Mouse (Mus musculus) heart, embryonic 11.5 days (tissue): ENCODE measurements at regions not wholly inside any gene's neighbourhood (a gene's known extent, or its start where the extent isn't known, plus 50 kb on each side); places are given as distances from the start of the nearest gene placed in this dataset.

Experiments used
- ATAC-seq: fragments of 200-750 bp; cut with Nextera tagmentation; replicated peaks from 2 replicates; pipeline ENCODE4 v1.8.0; 2017; ENCODE audit warnings: moderate library complexity; ENCODE audit not compliant: insufficient number of reproducible peaks, low FRiP score, low TSS enrichment
- H3K27ac ChIP-seq: fragments of 300-500 bp; sonication (generic); 2 replicates; pipeline ENCODE4 v1.5.1; 2014; ENCODE audit warnings: mild to moderate bottlenecking, low read depth, low read length
- H3K27me3 ChIP-seq: fragments of 300-500 bp; sonication (generic); 2 replicates; pipeline ENCODE4 v1.6.1; 2014; ENCODE audit warnings: mild to moderate bottlenecking, low read length, mixed read lengths; ENCODE audit not compliant: control insufficient read depth, insufficient read depth
- H3K36me3 ChIP-seq: fragments of 300-500 bp; sonication (generic); 2 replicates; pipeline ENCODE4 v1.6.1; 2014; ENCODE audit warnings: mild to moderate bottlenecking, low read length, moderate library complexity, mixed read lengths; ENCODE audit not compliant: control insufficient read depth, insufficient read depth
- H3K4me1 ChIP-seq: fragments of 300-500 bp; sonication (generic); 2 replicates; pipeline ENCODE4 v1.6.1; 2014; ENCODE audit warnings: low read length; ENCODE audit not compliant: control insufficient read depth, insufficient read depth
- H3K4me2 ChIP-seq: fragments of 300-500 bp; sonication (generic); 2 replicates; pipeline ENCODE4 v1.6.1; 2014; ENCODE audit warnings: mild to moderate bottlenecking, moderate library complexity
- H3K4me3 ChIP-seq: fragments of 300-500 bp; sonication (generic); 2 replicates; pipeline ENCODE4 v1.5.1; 2014; ENCODE audit warnings: low read depth, low read length
- H3K9ac ChIP-seq: fragments of 300-500 bp; sonication (generic); 2 replicates; pipeline ENCODE4 v1.6.1; 2014; ENCODE audit warnings: mild to moderate bottlenecking, low read depth, low read length, moderate library complexity
- H3K9me3 ChIP-seq: fragments of 300-500 bp; sonication (generic); replicated peaks from 2 replicates; pipeline ENCODE4 v1.6.1; 2016; ENCODE audit warnings: low read length; ENCODE audit not compliant: control insufficient read depth
- WGBS: fragments of 180-500 bp; shearing (Covaris S2); extraction: QIAGEN DNeasy Blood & Tissue Kit; methylation state at CpG from one replicate; pipeline ENCODE4 v1.1.7; 2014; ENCODE audit not compliant: insufficient replicate concordance; 5-methylcytosine and 5-hydroxymethylcytosine counted together

- WGBS = 70% methylated on average over 4 of the region's 4 CpGs
- ATAC-seq = no peak
- H3K4me3 ChIP-seq = no peak overlapping the region
Observed at GRCm38 (mm10) chr4:56633528-56633927, 106.3 kb upstream of the Gm26657 start.

GRCm38 (mm10) chr4:56630251-56630650 is 109.6 kb upstream of the Gm26657 start:
- Histone ChIP-seq H3K4me3 (no peak overlapping the region), H3K27ac (no peak overlapping the region), H3K36me3 (no peaks in the 10 kb centered on the region), H3K4me1 (no peaks in the 10 kb centered on the region), H3K27me3 (no peaks in the 10 kb centered on the region), H3K9me3 (no peaks in the 10 kb centered on the region), H3K4me2 (no peak overlapping the region), H3K9ac (no peak overlapping the region)
- no peak for ATAC-seq
- 70% methylated on average over 6 of the region's 6 CpGs for WGBS

More at GRCm38 (mm10) chr4:56633528-56633927, 106.3 kb upstream of the Gm26657 start:
- Histone ChIP-seq H3K9ac (no peak overlapping the region), H3K36me3 (no peaks in the 10 kb centered on the region), H3K27me3 (no peaks in the 10 kb centered on the region), H3K9me3 (no peaks in the 10 kb centered on the region), H3K4me1 (no peaks in the 10 kb centered on the region), H3K4me2 (no peak overlapping the region), H3K27ac (no peak overlapping the region)

- Histone ChIP-seq H3K27me3 (no peaks in the 10 kb centered on the region), H3K4me3 (no peak overlapping the region), H3K9ac (no peak overlapping the region), H3K9me3 (no peaks in the 10 kb centered on the region), H3K27ac (no peak overlapping the region), H3K4me2 (no peak overlapping the region), H3K4me1 (no peaks in the 10 kb centered on the region), H3K36me3 (no peaks in the 10 kb centered on the region)
- 59% methylated on average over 7 of the region's 7 CpGs for WGBS
- no peak for ATAC-seq
Observed at GRCm38 (mm10) chr4:56627206-56627605, 112.7 kb upstream of the Gm26657 start.

GRCm38 (mm10) chr4:56621782-56622181 is 118.1 kb upstream of the Gm26657 start:
- H3K4me2 ChIP-seq = no peak overlapping the region
- no peaks in the 10 kb centered on the region; the same call in 1 of the 2 replicates for H3K4me1 ChIP-seq
- no peaks in the 10 kb centered on the region for H3K9me3 ChIP-seq
- ATAC-seq = no peak
- no peak overlapping the region for H3K9ac ChIP-seq
- no peak overlapping the region for H3K27ac ChIP-seq
- H3K27me3 ChIP-seq = no peaks in the 10 kb centered on the region
- no peaks in the 10 kb centered on the region for H3K36me3 ChIP-seq
- H3K4me3 ChIP-seq = no peak overlapping the region
- 77% methylated on average over 4 of the region's 4 CpGs for WGBS

- H3K36me3 ChIP-seq = no peaks in the 10 kb centered on the region
- no peak overlapping the region for H3K4me3 ChIP-seq
- no peaks in the 10 kb centered on the region for H3K27me3 ChIP-seq
- no peaks in the 10 kb centered on the region for H3K9me3 ChIP-seq
- 91% methylated on average over 1 of the region's 1 CpGs for WGBS
- no peak for ATAC-seq
- H3K27ac ChIP-seq = no peak overlapping the region
- no peak overlapping the region for H3K4me2 ChIP-seq
- no peak overlapping the region for H3K9ac ChIP-seq
- no peaks in the 10 kb centered on the region; the same call in 1 of the 2 replicates for H3K4me1 ChIP-seq
Observed at GRCm38 (mm10) chr4:56621356-56621755, 118.5 kb upstream of the Gm26657 start.

GRCm38 (mm10) chr4:56620628-56621027 is 119.2 kb upstream of the Gm26657 start:
- no peak for ATAC-seq
- Histone ChIP-seq H3K27ac (no peak overlapping the region), H3K4me1 (no peaks in the 10 kb centered on the region; the same call in 1 of the 2 replicates), H3K9ac (no peak overlapping the region), H3K4me3 (no peak overlapping the region), H3K9me3 (no peaks in the 10 kb centered on the region), H3K36me3 (no peaks in the 10 kb centered on the region), H3K27me3 (no peaks in the 10 kb centered on the region), H3K4me2 (no peak overlapping the region)
- 81% methylated on average over 7 of the region's 7 CpGs for WGBS

GRCm38 (mm10) chr4:56619803-56620202 is 120.1 kb upstream of the Gm26657 start:
- no peak overlapping the region for H3K4me2 ChIP-seq
- no peak for ATAC-seq

GRCm38 (mm10) chr4:56619054-56619453 is 120.8 kb upstream of the Gm26657 start:
- no peak overlapping the region for H3K27ac ChIP-seq
- H3K4me2 ChIP-seq = no peak overlapping the region
- no peak overlapping the region for H3K4me3 ChIP-seq
- no peaks in the 10 kb centered on the region; the same call in 1 of the 2 replicates for H3K4me1 ChIP-seq
- no peaks in the 10 kb centered on the region for H3K27me3 ChIP-seq
- ATAC-seq = no peak
- H3K9ac ChIP-seq = no peak overlapping the region
- 62% methylated on average over 3 of the region's 3 CpGs for WGBS
- H3K9me3 ChIP-seq = no peaks in the 10 kb centered on the region
- no peaks in the 10 kb centered on the region for H3K36me3 ChIP-seq

More at GRCm38 (mm10) chr4:56619803-56620202, 120.1 kb upstream of the Gm26657 start:
- H3K9me3 ChIP-seq = no peaks in the 10 kb centered on the region
- H3K27me3 ChIP-seq = no peaks in the 10 kb centered on the region
- no peak overlapping the region for H3K4me3 ChIP-seq
- H3K4me1 ChIP-seq = no peaks in the 10 kb centered on the region; the same call in 1 of the 2 replicates
- H3K36me3 ChIP-seq = no peaks in the 10 kb centered on the region
- H3K27ac ChIP-seq = no peak overlapping the region
- H3K9ac ChIP-seq = no peak overlapping the region

- no peak for ATAC-seq
- no peaks in the 10 kb centered on the region for H3K27me3 ChIP-seq
- no peak overlapping the region for H3K27ac ChIP-seq
- H3K9me3 ChIP-seq = no peaks in the 10 kb centered on the region
- H3K36me3 ChIP-seq = no peaks in the 10 kb centered on the region
- WGBS = 83% methylated on average over 5 of the region's 5 CpGs
- H3K4me3 ChIP-seq = no peak overlapping the region
- no peaks in the 10 kb centered on the region; the same call in 1 of the 2 replicates for H3K4me1 ChIP-seq
- no peak overlapping the region for H3K9ac ChIP-seq
- no peak overlapping the region for H3K4me2 ChIP-seq
Observed at GRCm38 (mm10) chr4:56618433-56618832, 121.4 kb upstream of the Gm26657 start.
